Mouse (Mus musculus) layer of hippocampus, postnatal 36 days (tissue): ENCODE data around the gene H2afy2. TPM values are rescaled to one million over a fixed set of nuclear protein-coding genes. Genes with fewer than 3 reads are reported as not detected.

Experiments used
- DNase-seq, 2 experiments: peaks; one replicate each; pipeline ENCODE4 v3.0.0; 2022
- total RNA-seq, 2 experiments: library from RNA; stranded (reverse); gene quantifications; 2 replicates each; pipeline ENCODE4 v1.2.3; 2021

The H2afy2 gene
- total RNA-seq, 2 experiments from 2014 or later = 13.7 to 14.5 TPM

- DNase-seq = no peak
Measured at GRCm38 (mm10) chr10:61722215-61722614, 61.7 kb downstream of the H2afy2 start.

- no peak for DNase-seq
Measured at GRCm38 (mm10) chr10:61720331-61720730, 63.6 kb downstream of the H2afy2 start.

GRCm38 (mm10) chr10:61717406-61718296 is 66.3 kb downstream of the H2afy2 start:
- DNase-seq = no peak

- no peak for DNase-seq
Measured at GRCm38 (mm10) chr10:61715996-61716864, 67.7 kb downstream of the H2afy2 start.

- no peak for DNase-seq
Measured at GRCm38 (mm10) chr10:61715462-61715837, 68.5 kb downstream of the H2afy2 start.

- no peak for DNase-seq
Measured at GRCm38 (mm10) chr10:61714771-61715461, 69.0 kb downstream of the H2afy2 start, which contains the start of gene Aifm2. TSS of gene Aifm2 (plus strand) at chr10:61715263.

- DNase-seq = no peak
Measured at GRCm38 (mm10) chr10:61714146-61714545, 69.8 kb downstream of the H2afy2 start.

GRCm38 (mm10) chr10:61713601-61714000 is 70.3 kb downstream of the H2afy2 start:
- DNase-seq = no peak

- DNase-seq = no peak
Measured at GRCm38 (mm10) chr10:61706412-61707375, 77.3 kb downstream of the H2afy2 start.

GRCm38 (mm10) chr10:61704663-61705062 is 79.3 kb downstream of the H2afy2 start:
- DNase-seq = no peak

GRCm38 (mm10) chr10:61697028-61697427 is 86.9 kb downstream of the H2afy2 start:
- no peak for DNase-seq

GRCm38 (mm10) chr10:61696560-61696823 is 87.5 kb downstream of the H2afy2 start:
- DNase-seq = no peak

- peak in 1 of 2 experiments; percentile 13 for DNase-seq
Measured at GRCm38 (mm10) chr10:61695703-61696559, 88.0 kb downstream of the H2afy2 start.

GRCm38 (mm10) chr10:61694870-61695670 is 88.9 kb downstream of the H2afy2 start, which contains the start of gene Tysnd1:
TSS of gene Tysnd1 (plus strand) at chr10:61695514.
- DNase-seq = peak; percentile 94 to 95

- no peak for DNase-seq
Measured at GRCm38 (mm10) chr10:61693563-61693962, 90.4 kb downstream of the H2afy2 start.

GRCm38 (mm10) chr10:61689405-61689804 is 94.5 kb downstream of the H2afy2 start:
- DNase-seq = no peak
